Comparison of ENCODE assay signal across 19 mouse cellular contexts in the genomic region with DNA sequence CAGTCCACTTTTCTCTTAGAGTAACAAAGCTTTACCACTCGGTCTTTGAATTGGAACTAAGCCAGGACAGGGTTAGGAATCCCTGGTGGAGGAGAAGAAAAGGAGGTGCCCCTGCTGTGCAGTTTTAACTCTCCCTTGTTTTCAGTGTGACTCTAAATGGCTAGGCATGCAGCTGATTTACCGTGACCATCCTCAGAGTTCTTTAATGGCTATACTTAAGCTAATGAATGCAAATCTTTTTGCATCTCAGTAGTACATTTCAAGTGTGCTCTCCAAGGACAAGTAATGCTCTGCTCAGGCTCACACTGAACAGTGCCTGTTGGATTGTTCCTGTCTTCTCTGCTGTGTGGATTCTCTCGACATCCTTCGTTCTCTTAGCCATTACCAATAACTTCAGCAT. TPM values are rescaled to one million over a fixed set of nuclear protein-coding genes. Genes with fewer than 3 reads are reported as not detected.
DNase-seq lines count a peak whose midpoint lies in the region; ATAC-seq lines count a peak whose summit lies in the region.
"Had no signal": no experiment of that assay in that cellular context is flagged by ENCODE, and none has a peak within 500 bp of the region (broad histone marks: within the 10 kb centered on the region; RNA-seq: fewer than 3 reads in every experiment).

No protein-coding gene starts in this region.

- 22% methylated on average over 4 of the region's 4 CpGs for WGBS in neural tube, embryonic 11.5 days
- 12% methylated on average over 4 of the region's 4 CpGs for WGBS in hindbrain, embryonic 13.5 days
- WGBS in midbrain, embryonic 14.5 days: 4% methylated on average over 4 of the region's 4 CpGs

- no peaks in the 10 kb centered on the region for H3K9me3 ChIP-seq in neural tube, embryonic 11.5 days (ENCODE audit: control insufficient read depth, low read length)
- no peaks in the 10 kb centered on the region for H3K9me3 ChIP-seq in hindbrain, embryonic 13.5 days
- no peaks in the 10 kb centered on the region for H3K9me3 ChIP-seq in midbrain, embryonic 14.5 days (ENCODE audit: control insufficient read depth, low read length)
- H3K9me3 ChIP-seq: heart, embryonic 13.5 days; limb, embryonic 12.5 days; liver, embryonic 15.5 days had no signal

- H3K4me1 ChIP-seq in neural tube, embryonic 11.5 days (ENCODE audit: control insufficient read depth, insufficient read depth, low read length): no peaks in the 10 kb centered on the region
- H3K4me1 ChIP-seq in hindbrain, embryonic 13.5 days (replicated peaks): peaks cover 13% of the 10 kb centered on the region; the same call in 1 of the 2 replicates
- 0 out of 2 replicates have a peak, but pooled peaks cover 3% of the 10 kb centered on the region for H3K4me1 ChIP-seq in midbrain, embryonic 14.5 days (ENCODE audit: control insufficient read depth, insufficient read depth, low read length)
- H3K4me1 ChIP-seq: heart, embryonic 13.5 days; liver, embryonic 15.5 days had no signal

- no peak for DNase-seq in neural tube, embryonic 11.5 days (ENCODE audit: low spot score)
- no peak for DNase-seq in neural tube, embryonic 10.5 days (ENCODE audit: extremely low spot score, low spot score)
- peak; percentile 63 for DNase-seq in midbrain, embryonic 14.5 days
- no peak for DNase-seq in spleen, adult 18-20 months
- no peak for DNase-seq in gastrocnemius, adult 18-20 months (ENCODE audit: low spot score)
- DNase-seq in thymus, adult 18-20 months: no peak
- DNase-seq: B cell, adult 2 months; cerebellum, adult 18-20 months; gastrocnemius, postnatal 25 days; kidney, adult 8-10 months; thymus, postnatal 14 days had no signal

- H3K27me3 ChIP-seq in neural tube, embryonic 11.5 days (ENCODE audit: control insufficient read depth, insufficient read depth, low read length): no peaks in the 10 kb centered on the region
- no peaks in the 10 kb centered on the region for H3K27me3 ChIP-seq in hindbrain, embryonic 13.5 days
- no peaks in the 10 kb centered on the region for H3K27me3 ChIP-seq in midbrain, embryonic 14.5 days (ENCODE audit: control insufficient read depth, insufficient read depth, low read length)
- H3K27me3 ChIP-seq: heart, embryonic 13.5 days; liver, embryonic 15.5 days had no signal

- H3K4me3 ChIP-seq in neural tube, embryonic 11.5 days (ENCODE audit: low read depth, low read length): no peak overlapping the region
- no peak overlapping the region for H3K4me3 ChIP-seq in hindbrain, embryonic 13.5 days
- H3K4me3 ChIP-seq in midbrain, embryonic 14.5 days (replicated peaks; ENCODE audit: low read depth, low read length): no peak overlapping the region
- H3K4me3 ChIP-seq: heart, embryonic 13.5 days; limb, embryonic 12.5 days; liver, embryonic 15.5 days had no signal

- no peak overlapping the region for H3K4me2 ChIP-seq in neural tube, embryonic 11.5 days (ENCODE audit: low read depth)
- no peak overlapping the region for H3K4me2 ChIP-seq in hindbrain, embryonic 13.5 days
- H3K4me2 ChIP-seq in midbrain, embryonic 14.5 days (ENCODE audit: low read length): no peak overlapping the region
- H3K4me2 ChIP-seq: heart, embryonic 13.5 days; limb, embryonic 12.5 days; liver, embryonic 15.5 days had no signal

- no peaks in the 10 kb centered on the region for H3K36me3 ChIP-seq in neural tube, embryonic 11.5 days (ENCODE audit: control insufficient read depth, insufficient read depth, low read length)
- H3K36me3 ChIP-seq in hindbrain, embryonic 13.5 days: no peaks in the 10 kb centered on the region
- H3K36me3 ChIP-seq in midbrain, embryonic 14.5 days (ENCODE audit: control insufficient read depth, insufficient read depth, low read length): no peaks in the 10 kb centered on the region
- H3K36me3 ChIP-seq: liver, embryonic 15.5 days had no signal

- no peak overlapping the region for H3K27ac ChIP-seq in neural tube, embryonic 11.5 days (ENCODE audit: low read depth, low read length)
- H3K27ac ChIP-seq in hindbrain, embryonic 13.5 days: no peak overlapping the region
- no peak overlapping the region for H3K27ac ChIP-seq in midbrain, embryonic 14.5 days (replicated peaks; ENCODE audit: low read depth, low read length)
- H3K27ac ChIP-seq: heart, embryonic 13.5 days; limb, embryonic 12.5 days; liver, embryonic 15.5 days had no signal

- H3K9ac ChIP-seq in neural tube, embryonic 11.5 days (ENCODE audit: low read length): no peak overlapping the region
- no peak overlapping the region for H3K9ac ChIP-seq in hindbrain, embryonic 13.5 days
- no peak overlapping the region for H3K9ac ChIP-seq in midbrain, embryonic 14.5 days (replicated peaks; ENCODE audit: low read length)
- H3K9ac ChIP-seq: heart, embryonic 13.5 days; limb, embryonic 12.5 days; liver, embryonic 15.5 days had no signal

- peak; percentile 85 for ATAC-seq in neural tube, embryonic 11.5 days (ENCODE audit: insufficient read depth, low FRiP score, low TSS enrichment)
- ATAC-seq in hindbrain, embryonic 13.5 days (ENCODE audit: low FRiP score): peak; percentile 81
- peak; percentile 72; the same call in 1 of the 2 replicates for ATAC-seq in midbrain, embryonic 14.5 days (ENCODE audit: low FRiP score, low TSS enrichment)

RNA-seq across cellular contexts. Expression of a gene that starts 19.2 kb away (rescaled TPM):
- polyA plus RNA-seq in neural tube, embryonic 11.5 days (2014; fragmentation: Nextera tagmentation; extraction: Ambion mirVana): not detected in 2 replicates
- not detected in 2 replicates for polyA plus RNA-seq in hindbrain, embryonic 13.5 days (2015; fragmentation: Nextera tagmentation; extraction: Ambion mirVana)
- polyA plus RNA-seq in midbrain, embryonic 14.5 days (2014; fragmentation: Nextera tagmentation; extraction: Ambion mirVana): not detected in 2 replicates
- total RNA-seq in gastrocnemius, adult 18-20 months (2021): not detected
- total RNA-seq: gastrocnemius, postnatal 25 days; hematopoietic stem cell, adult 5-6 weeks; left cerebral cortex, adult 18-20 months; MEL had no signal
- polyA plus RNA-seq: embryonic facial prominence, embryonic 11.5 days; heart, embryonic 13.5 days; limb, embryonic 12.5 days; liver, embryonic 15.5 days had no signal
